Mouse (Mus musculus): ENCODE data around the gene Btnl1.
A peak's percentile ranks its signal among the peaks of the same experiment; 100 is the strongest.

Gene Btnl1

DNA sequence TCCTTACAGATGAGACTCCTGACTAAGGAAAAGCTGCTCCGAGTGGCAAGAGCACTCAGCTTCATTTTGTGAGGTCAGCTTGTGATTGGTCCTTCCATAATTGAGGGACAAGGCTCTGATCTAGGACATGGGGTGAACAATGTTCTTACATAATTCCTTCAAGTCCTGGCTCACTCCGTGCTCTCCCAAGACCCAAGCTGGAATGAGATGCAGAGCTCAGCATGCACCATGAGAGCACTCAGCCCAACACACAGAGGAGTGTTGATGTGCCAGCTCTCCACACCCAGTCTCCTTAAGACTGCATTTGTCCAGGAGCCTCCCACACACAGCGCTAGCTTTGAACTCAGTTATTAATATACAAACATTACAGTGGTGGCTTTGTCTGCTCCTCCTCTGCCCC lies 7.8 kb downstream of the Btnl1 start:
- no peak for DNase-seq (ENCODE audit: low spot score in 2 of 2)

DNA sequence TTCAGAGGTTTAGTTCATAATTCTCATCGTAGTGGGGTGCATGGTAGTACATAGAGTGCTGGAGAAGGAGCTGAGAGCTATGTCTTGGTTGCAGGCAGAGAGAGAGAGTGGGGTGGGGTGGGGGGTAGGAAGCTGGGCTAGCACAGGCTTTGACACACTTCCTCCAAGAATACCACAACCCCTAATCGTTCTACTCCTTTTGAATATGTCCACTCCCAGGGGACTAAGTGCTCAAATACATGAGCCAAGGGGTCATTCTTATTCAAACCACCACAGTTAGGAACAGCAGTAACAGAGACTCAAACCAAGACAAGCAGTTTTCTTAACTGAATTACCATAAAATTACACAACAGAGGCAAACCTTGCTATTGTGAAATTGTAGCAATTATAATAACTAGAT lies 9.7 kb downstream of the Btnl1 start:
- no peak for DNase-seq (ENCODE audit: low spot score in 2 of 2)

DNA sequence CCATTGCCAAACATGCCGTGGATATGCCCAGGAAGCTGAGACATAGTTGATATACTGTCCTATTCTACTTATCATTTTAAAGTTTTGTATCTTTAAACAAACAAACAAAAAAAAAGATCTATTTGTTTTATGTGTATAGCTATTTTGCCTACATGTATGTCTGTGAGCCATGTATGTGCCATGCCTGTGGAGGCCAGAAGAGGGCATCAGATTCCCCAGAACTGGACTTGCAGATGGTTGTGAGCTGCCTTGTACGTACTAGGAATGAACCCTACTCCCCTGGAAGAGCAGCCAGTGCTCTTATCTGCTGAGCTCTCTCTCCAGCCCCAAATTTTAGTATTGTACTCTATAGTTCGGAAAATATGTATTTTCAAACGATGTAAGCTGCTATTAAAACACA lies 11.6 kb downstream of the Btnl1 start:
- DNase-seq (ENCODE audit: low spot score in 2 of 2) = peak in 1 of 2 experiments; percentile 37

GRCm38 (mm10) chr17:34391507-34391906 lies 14.6 kb downstream of the Btnl1 start:
- DNase-seq (ENCODE audit: low spot score in 2 of 2) = no peak

DNA sequence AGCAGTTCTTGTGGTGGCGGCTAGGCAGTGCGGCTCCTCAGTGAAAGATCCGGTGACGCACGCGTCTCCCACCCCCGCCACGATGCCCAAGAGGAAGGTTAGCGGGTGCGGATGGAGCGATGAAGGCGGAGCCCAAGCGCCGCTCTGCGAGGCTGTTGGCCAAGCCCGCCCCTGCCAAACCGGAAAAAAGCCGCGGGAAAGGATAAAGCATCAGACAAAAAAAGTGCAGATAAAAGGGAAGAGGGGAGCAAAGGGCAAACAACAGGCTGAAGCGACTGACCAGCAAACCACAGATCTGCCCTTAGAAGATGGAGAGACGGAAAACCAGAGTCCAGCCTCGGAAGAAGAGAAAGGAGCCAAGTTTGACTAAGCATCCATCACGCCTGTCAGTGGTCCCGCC lies 15.4 kb downstream of the Btnl1 start:
- DNase-seq (ENCODE audit: low spot score in 2 of 2) = no peak

GRCm38 (mm10) chr17:34397357-34397756 lies 20.4 kb downstream of the Btnl1 start:
- no peak for DNase-seq (ENCODE audit: low spot score in 2 of 2)

- DNase-seq (ENCODE audit: low spot score in 2 of 2) = peak in 1 of 2 experiments; percentile 31
These were observed 21.3 kb downstream of the Btnl1 start for GRCm38 (mm10) chr17:34398058-34398710.

GRCm38 (mm10) chr17:34398711-34399393 lies 21.9 kb downstream of the Btnl1 start, which contains the start of gene BC051142:
Gene BC051142, plus strand, starts transcription at chr17:34398820.
- peak; percentile 48 to 66 for DNase-seq (ENCODE audit: low spot score in 2 of 2)

DNA sequence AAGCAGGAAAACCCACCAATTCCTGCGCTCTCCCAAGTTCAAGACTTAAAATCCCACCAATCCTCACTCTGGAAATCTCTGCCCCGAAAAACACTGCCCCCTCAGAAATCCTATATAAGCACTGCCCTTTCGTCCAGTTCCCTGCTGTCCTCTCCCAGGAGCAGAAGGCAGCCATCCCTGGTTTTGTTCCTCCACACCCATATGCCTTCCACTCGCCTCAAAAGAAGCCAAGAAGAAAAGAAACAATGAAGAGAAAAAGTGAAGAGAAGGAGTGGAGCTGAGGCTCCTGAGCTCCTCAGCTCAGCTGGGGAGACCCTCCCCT lies 22.4 kb downstream of the Btnl1 start:
- DNase-seq (ENCODE audit: low spot score in 2 of 2) = no peak

DNA sequence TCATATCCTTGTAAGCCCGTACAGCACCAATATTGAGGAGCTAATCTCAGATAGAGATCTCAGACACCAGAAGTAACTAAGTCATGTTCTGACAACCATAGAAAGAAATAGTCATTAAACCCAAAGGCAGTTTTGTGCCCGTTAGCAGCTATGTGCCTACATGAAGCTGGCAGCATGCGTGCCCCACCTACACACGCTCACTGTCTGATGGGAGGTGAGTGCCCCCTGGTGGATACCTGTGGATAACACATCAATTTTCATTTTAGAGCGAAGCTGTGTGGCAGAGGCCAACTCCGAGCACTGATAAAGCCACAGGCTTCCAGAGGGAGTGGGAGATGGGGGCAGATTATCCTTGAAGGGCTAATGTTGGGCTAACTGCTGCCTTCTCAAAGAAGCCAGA lies 34.2 kb downstream of the Btnl1 start:
- peak; percentile 40 to 69 for DNase-seq (ENCODE audit: low spot score in 2 of 2)

DNA sequence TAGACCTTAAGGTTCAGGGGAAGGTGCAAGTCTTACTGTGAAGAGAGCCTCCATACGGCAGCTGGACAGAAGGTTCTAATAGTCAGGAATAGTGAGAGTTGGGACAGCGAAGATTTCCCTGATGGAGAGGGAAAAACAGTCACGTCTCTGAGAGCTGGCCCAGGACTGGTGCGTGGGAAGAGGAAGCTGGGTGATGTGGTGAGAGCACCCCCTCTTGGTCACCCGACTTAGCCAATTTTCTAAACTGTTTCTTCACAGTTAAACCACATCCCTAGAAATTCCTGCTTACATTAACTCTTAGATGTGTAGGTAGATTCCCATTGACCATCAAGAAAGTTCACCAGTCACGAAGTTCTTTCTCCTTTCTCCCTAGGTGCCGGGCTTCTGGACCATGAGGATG lies 43.1 kb downstream of the Btnl1 start:
- DNase-seq (ENCODE audit: low spot score in 2 of 2) = no peak

- DNase-seq (ENCODE audit: low spot score in 2 of 2) = no peak
These were observed 50.7 kb downstream of the Btnl1 start for GRCm38 (mm10) chr17:34427597-34427996.
